Mouse (Mus musculus) cortical plate, adult 2 months (tissue): ENCODE results near the gene Cds1. TPM values are rescaled to one million over a fixed set of nuclear protein-coding genes. Genes with fewer than 3 reads are reported as not detected.

Source experiments
- H3K27ac ChIP-seq: fragments of 200-500 bp; 2 replicates; pipeline ENCODE4 v1.5.1; 2012; ENCODE audit warnings: low read length, control low read depth, inconsistent platforms; ENCODE audit not compliant: insufficient read depth
- H3K4me1 ChIP-seq: fragments of 200-500 bp; 2 replicates; pipeline ENCODE4 v1.6.1; 2011; ENCODE audit warnings: low read length; ENCODE audit not compliant: control insufficient read depth, insufficient read depth
- H3K4me3 ChIP-seq: fragments of 200-500 bp; 2 replicates; pipeline ENCODE4 v1.5.1; 2011; ENCODE audit warnings: mild to moderate bottlenecking, low read length, control low read depth; ENCODE audit not compliant: insufficient read depth
- CTCF ChIP-seq: fragments of 200-500 bp; IDR thresholded peaks from 2 replicates; pipeline ENCODE4 v1.5.1; 2011; ENCODE audit warnings: mild to moderate bottlenecking, control low read depth, low read length; ENCODE audit not compliant: insufficient read depth; ENCODE audit errors: extremely low read depth
- POLR2A ChIP-seq: fragments of 200-500 bp; IDR thresholded peaks from 2 replicates; pipeline ENCODE4 v1.6.1; 2011; ENCODE audit warnings: mild to moderate bottlenecking, low read length, control low read depth; ENCODE audit not compliant: insufficient read depth; ENCODE audit errors: extremely low read depth
- polyA plus RNA-seq: library from polyadenylated mRNA; depleted of rRNA; stranded (reverse); fragments of >200 nt; gene quantifications from 2 replicates; pipeline ENCODE4 v1.2.3, GENCODE M21; 2012; rRNA removed

Cds1 gene
- polyA plus RNA-seq, 1 experiment = 74.6 TPM

DNA sequence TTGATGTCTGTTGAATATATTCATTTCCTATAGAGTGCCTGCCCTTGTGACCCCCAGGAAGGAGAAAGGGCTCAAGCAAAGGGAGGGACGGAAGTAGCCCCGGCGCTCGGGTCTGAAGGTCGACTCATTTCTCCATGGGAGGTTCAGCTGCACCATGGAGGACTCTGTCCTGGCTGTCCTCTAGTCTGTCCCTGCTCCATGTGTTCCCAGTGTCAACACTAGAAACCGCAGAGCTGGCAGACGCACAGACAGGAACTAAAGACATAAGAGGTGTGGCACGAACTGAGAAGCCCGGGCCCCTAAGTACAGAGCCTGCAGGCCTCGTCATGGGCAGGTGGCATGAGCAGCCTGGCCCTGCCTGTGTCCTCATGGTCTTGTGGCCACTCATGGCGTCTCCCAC is 89.2 kb downstream of the Cds1 start:
- TF ChIP-seq CTCF = no peak
- TF ChIP-seq POLR2A = no peak
- no peak overlapping the region for H3K4me3 ChIP-seq
- no peak overlapping the region for H3K27ac ChIP-seq
- H3K4me1 ChIP-seq = no peaks in the 10 kb centered on the region

DNA sequence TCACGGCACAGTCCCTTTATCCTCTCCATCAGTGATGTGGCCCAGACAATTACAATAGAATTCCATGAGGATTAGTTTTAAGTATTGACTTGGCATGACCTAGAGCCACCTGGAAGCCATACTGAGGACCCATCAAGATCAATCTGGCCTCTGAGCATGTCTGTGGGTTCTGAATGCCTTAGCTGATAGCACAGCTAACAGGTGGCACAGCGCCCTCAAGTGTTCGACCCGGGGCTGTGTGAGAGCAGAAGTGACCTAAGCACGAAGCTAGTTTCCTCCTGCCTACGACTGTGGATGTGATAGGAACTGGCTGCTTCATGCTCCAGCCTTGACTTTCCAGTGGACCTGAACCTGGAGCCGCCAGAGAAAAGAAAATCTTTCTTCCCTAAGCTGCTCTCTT is 89.7 kb downstream of the Cds1 start:
- TF ChIP-seq CTCF = no peak
- no peak for TF ChIP-seq POLR2A
- Histone ChIP-seq H3K27ac (no peak overlapping the region), H3K4me3 (no peak overlapping the region), H3K4me1 (no peaks in the 10 kb centered on the region)

DNA sequence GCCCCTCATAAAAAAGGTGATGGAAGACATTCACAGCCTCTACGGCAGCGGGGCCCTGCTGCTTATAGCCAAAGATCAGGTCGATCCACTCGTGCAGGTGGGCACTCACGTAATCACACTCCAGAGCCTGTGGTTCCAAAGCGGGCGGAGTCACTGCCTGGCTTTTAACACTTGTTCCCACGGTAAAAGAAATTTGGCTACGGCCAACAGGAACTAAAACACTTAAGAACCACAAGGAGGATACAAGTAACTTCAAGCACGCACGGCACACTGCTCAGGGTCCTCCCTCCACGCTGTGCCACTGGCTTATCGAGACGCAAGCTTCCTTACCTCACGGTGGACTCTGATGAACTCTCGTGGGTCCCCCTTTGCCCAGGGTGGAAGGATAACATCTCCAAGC is 90.5 kb downstream of the Cds1 start:
- no peak overlapping the region for H3K4me3 ChIP-seq
- no peak overlapping the region for H3K27ac ChIP-seq
- TF ChIP-seq POLR2A (no peak), CTCF (no peak)
- H3K4me1 ChIP-seq = no peaks in the 10 kb centered on the region

DNA sequence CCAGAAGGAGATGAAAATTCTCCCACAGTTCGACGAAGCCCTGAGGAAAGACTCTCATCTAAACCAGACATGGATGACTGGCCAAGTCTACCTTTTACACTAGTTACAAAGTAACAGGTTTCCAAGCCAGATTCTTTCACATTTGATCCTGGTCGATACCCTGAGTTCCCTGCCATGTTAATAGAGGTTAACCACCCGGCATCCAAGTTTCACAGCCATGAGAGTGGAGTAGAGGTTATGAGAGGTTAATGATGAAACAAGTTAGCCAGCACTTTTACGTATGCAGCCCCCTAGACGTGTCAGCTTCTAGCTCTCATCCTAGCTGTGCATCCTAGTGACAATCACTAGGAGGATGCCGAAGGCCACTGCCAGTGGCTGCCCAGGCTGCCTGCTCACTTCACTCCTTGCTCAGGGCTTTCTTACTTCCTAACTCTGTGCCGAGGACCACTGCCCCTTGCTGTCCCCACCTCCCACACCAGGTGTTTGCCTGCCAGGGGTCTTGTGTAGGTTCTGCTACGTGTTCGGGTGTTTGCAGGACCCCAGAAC is 94.0 kb downstream of the Cds1 start:
- TF ChIP-seq POLR2A (no peak), CTCF (no peak)
- Histone ChIP-seq H3K27ac (no peak overlapping the region), H3K4me3 (no peak overlapping the region), H3K4me1 (no peaks in the 10 kb centered on the region)

DNA sequence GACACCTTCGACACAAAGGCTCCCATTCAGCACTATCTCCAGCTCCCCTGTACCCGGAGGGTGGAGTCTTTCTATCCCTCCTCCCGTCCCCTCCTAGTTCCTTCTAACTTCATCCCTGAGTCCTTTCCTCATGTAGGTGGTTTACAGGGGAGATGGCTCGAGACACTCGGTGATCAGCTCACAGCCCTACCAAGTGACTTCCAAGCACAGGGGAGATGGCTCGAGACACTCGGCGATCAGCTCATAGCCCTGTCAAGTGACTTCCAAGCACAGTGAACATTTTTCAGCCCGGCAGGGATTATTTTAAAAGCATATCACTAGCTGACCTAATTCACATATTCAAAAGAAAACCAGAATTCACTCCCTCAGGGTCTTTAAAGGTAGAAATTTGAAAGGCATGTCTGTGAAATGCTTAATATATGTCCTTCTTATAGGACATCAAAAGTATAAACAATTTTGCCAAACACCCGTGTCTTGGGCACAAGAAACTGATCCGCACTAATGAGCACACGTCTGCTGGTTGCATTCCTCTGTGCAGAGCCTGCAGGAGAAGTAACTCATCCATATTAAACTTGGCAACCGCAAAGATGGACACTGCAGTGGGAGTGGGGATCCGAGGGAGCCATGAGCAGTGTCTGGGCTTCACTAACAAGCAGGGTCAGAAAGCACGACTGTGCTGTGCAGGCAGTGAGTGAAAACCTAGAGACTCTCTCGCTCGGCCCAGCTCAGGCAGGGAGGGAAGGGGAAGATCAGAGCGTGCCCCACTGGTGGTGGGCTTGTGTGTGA is 97.0 kb downstream of the Cds1 start:
- Histone ChIP-seq H3K4me3 (no peak overlapping the region), H3K4me1 (no peaks in the 10 kb centered on the region), H3K27ac (no peak overlapping the region)
- no peak for TF ChIP-seq CTCF
- no peak for TF ChIP-seq POLR2A

DNA sequence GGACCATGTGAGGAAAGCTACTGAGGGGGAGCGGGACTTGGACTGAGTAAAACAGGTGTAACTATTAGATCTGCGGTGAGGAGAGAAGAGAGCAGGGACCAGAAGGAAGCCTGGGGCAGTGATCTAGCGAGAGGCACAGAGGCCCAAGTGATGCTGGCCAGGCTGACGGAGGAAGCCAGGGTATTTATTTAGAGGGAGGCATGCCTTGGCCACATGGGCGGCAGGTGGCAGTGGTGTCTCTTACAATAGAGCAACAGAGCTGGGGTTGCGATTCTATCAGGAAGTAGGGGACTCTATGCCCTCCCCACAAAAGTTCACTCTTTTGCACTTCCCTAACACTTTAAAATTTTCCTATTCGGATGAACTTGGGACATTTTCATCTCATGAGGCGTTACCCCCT is 97.7 kb downstream of the Cds1 start:
- H3K4me3 ChIP-seq = no peak overlapping the region
- no peak overlapping the region for H3K27ac ChIP-seq
- no peak for TF ChIP-seq POLR2A
- no peak for TF ChIP-seq CTCF
- no peaks in the 10 kb centered on the region for H3K4me1 ChIP-seq

DNA sequence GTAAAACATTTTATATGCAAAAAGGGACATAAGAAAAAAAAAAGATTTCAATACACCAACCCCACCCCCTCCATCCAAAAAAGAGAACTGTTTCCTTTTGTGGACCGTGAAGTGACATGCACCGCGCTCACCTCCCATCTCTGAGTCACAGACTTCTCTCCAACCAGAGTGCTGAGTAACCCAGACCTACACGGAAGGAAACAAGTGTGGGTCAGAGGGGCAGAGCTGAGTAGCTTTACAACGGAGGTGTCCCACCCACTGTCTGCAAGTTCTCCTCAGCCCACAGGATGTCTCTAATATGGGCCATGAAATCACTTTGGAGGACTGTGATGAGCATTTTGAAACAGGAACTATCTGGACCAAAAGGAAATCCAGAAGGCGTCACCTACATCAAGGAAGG is 99.0 kb downstream of the Cds1 start:
- no peak overlapping the region for H3K4me3 ChIP-seq
- no peaks in the 10 kb centered on the region for H3K4me1 ChIP-seq
- H3K27ac ChIP-seq = no peak overlapping the region
- TF ChIP-seq POLR2A (no peak), CTCF (no peak)

DNA sequence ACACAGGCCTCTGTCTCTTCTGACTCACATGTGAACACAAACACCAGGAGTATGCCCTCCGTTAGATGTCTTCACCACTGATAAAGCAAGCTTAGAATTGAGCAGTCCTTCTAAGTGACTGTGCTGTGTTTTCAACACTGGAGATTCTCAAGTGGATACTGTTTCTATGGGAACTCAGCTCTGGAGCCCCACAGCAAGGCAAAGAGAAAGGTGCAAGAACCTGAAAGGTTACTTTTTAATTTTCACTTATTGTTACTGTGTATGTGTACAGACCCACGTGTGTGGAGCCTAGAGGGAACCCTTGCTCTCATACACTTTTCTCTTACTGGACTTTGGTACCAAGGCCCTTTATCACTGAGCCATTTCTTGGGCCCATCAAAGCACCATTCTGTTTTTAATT is 101.8 kb downstream of the Cds1 start:
- TF ChIP-seq POLR2A (no peak), CTCF (no peak)
- H3K4me1 ChIP-seq = no peaks in the 10 kb centered on the region
- H3K4me3 ChIP-seq = no peak overlapping the region
- H3K27ac ChIP-seq = no peak overlapping the region

Other genes with a start within 250 kb of the Cds1 start
- gene Nkx6-1, start 100.1 kb upstream of the Cds1 start, polyA plus RNA-seq = 0.13 and 0.15 TPM in 2 replicates